Mouse (Mus musculus) erythroid progenitor cell, adult 5-6 weeks (primary cell): Measurements from ENCODE around the gene Slc25a18. TPM values are rescaled to one million over a fixed set of nuclear protein-coding genes. Genes with fewer than 3 reads are reported as not detected.

Experiments used
- ATAC-seq: replicated peaks from 2 replicates; pipeline ENCODE4 v1.8.0; 2016; ENCODE audit warnings: moderate number of reproducible peaks, mild to moderate bottlenecking, moderate TSS enrichment, inconsistent platforms; ENCODE audit not compliant: poor library complexity, low FRiP score, severe bottlenecking
- total RNA-seq, 2 experiments: library from RNA; stranded (forward) in 1 of 2; stranded (reverse) in 1 of 2; fragments of 150-400 nt in 1 of 2; fragments of 186-747, 209-891 nt in 1 of 2; gene quantifications; 2 replicates each; pipeline versions ENCODE4 v1.2.3 to v1.2.4; 2015 to 2017; ENCODE audit warnings: low replicate concordance in 2 of 2

Gene Slc25a18
- total RNA-seq, 2 experiments from 2014 or later = not detected

DNA sequence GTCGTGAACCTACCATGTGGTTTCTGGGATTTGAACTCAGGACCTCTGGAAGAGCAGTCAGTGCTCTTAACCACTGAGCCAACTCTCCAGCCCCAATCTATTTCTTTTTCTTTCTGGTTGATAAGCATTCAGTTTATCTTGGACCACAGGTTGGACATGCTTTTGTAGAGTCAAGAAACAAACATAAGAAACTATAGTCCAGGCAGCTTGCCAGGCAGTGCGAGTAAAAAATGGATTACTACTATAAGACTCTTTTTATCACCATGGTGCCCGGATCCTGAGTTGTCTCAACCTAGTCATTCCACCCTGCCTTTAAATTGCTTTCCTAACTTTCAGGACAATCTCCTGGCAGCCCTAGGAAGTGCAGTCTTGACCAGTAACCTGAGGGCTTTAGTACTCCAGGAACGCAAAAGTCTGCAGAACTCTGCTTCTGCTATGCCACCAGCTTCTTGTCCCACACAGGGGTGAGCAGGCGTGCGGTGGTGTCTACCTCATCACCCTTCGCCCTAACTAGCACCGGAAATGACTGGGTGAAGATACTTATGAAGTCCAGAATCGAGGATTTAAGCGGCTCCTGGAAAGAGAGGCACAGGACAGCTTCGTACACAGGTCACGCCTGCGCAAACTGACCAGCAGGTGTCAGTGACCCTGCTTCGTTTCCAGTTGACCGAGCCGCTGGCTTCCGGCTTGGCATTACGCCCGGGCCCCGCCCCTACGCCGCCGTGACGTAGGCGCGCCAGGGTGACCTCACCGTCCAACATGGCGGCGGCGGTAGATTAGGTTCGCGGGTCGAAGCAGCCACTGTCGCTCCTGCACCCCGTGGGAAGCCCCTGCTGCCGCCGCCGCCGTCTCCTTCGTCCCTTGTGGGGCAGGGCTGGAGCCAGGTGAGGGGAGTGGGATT lies 62.3 kb downstream of the Slc25a18 start, which contains the start of gene Bcl2l13:
Gene Bcl2l13 (plus strand): TSS at position 739 of the 901 bp plus-strand sequence.
- ATAC-seq = peak; percentile 83

DNA sequence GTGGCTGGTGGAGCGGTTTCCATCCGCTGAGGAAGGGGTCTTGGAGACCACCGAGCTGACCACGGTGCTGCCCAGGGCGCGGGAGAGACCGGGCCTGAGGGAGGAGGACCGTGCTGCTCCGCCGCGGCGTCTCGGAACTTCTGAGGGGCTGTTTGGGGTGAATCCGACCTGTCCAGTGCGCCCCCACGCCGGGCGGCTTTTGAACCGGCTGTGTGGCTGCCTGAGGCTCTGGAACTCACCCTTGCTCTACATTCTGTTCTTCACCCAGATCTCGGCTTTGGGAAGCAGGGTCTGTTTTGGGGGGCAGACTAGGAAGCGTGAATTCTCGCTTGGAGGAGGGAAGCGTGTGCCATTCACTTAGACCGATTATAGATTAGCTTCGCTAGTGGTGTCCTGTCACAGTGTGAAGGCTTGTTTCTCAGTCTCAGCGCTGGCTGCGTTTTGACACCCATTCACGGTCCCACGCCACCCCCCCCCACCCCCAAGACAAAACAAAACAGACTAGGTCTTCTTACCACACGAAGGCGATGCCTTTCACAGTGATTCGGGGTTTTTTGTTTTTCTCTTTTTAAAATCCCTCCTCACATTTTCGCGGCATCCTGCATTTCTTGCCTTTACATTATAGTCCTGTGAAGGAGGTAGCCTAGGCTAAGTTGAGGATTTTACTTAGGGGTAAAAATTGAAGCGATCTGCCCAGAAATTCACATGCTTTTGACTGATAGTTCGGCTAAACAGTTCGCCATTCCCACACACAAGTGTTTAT lies 63.2 kb downstream of the Slc25a18 start:
- ATAC-seq = 0 out of 2 replicates have a peak, but pooled peaks have one; percentile 13

DNA sequence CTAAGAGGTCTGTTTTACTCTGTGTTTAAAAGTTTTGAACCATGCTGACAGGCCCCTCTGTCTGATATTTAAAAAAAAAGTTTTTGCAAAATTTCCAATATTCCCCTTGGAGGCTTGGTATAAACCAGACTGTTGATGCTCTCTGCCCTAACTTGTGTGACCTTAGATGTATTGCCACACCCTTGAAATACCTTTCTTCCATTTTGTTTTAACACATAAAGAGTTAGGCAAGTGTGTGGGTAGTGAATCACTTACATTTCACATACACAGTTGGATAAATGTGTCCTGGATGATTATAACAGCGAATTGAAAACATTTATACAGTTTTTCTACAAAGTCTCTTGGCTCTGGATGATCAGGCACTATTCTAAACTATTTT lies 63.8 kb downstream of the Slc25a18 start:
- no peak for ATAC-seq

DNA sequence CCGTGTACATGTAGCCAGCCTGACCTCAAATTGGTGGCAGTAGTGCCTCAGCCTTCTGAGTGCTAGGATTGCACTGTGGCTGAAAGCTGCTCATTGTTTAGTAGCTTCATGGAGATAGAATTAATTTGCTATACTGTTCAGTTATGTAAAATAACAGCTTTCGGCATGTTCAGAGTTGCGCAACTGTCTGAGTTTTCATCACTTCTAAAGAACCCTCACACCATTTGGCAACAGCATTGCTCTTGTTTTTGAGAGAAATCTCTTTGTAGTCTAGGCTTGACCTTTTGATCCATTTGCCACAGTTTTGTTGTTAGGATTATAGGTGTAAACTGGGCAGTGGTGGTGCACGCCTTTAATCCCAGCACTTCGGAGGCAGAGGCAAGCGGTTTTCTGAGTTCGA lies 66.9 kb downstream of the Slc25a18 start:
- no peak for ATAC-seq

DNA sequence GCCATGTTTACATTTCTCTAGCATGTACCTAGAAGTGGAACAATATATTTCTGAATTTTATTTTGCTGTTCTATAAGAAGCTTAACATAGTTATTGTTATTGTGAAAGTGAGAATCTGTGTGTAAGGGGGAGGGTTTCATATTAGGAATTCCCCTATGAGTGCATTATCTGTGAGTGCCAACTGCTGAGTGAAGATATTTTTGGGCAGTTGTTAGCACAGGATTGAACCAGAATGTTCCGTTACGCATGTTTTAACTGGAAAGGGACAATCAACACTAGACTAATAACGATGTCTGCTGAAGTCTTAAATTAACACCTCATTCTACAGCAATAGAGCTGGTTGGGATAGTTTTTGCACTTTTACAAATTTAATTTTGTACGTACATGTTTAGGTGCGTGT lies 68.4 kb downstream of the Slc25a18 start:
- no peak; the same call in 1 of the 2 replicates for ATAC-seq

Other genes starting within 250 kb of the Slc25a18 start
- 2.1 and 4.0 TPM in 2 replicates for gene Hdhd5, start 242.3 kb upstream of the Slc25a18 start, total RNA-seq (2015; ENCODE audit: low replicate concordance)
- 3.4 and 9.1 TPM in 2 replicates for gene Hdhd5, start 242.3 kb upstream of the Slc25a18 start, total RNA-seq (2017; ENCODE audit: low replicate concordance)
- gene Cecr2, start 107.2 kb upstream of the Slc25a18 start, total RNA-seq (2015; ENCODE audit: low replicate concordance) = 66.0 and 83.0 TPM in 2 replicates
- gene Cecr2, start 107.2 kb upstream of the Slc25a18 start, total RNA-seq (2017; ENCODE audit: low replicate concordance) = 56.0 and 89.0 TPM in 2 replicates
- 87.2 and 135 TPM in 2 replicates for gene Atp6v1e1, start 49.2 kb downstream of the Slc25a18 start, total RNA-seq (2015; ENCODE audit: low replicate concordance)
- gene Atp6v1e1, start 49.2 kb downstream of the Slc25a18 start, total RNA-seq (2017; ENCODE audit: low replicate concordance) = 109 and 163 TPM in 2 replicates
- 41.8 and 60.8 TPM in 2 replicates for gene Bcl2l13, start 62.6 kb downstream of the Slc25a18 start, total RNA-seq (2015; ENCODE audit: low replicate concordance)
- gene Bcl2l13, start 62.6 kb downstream of the Slc25a18 start, total RNA-seq (2017; ENCODE audit: low replicate concordance) = 36.0 and 47.5 TPM in 2 replicates
- gene Bid, start 143.3 kb downstream of the Slc25a18 start, total RNA-seq (2015; ENCODE audit: low replicate concordance) = 9.6 and 11.5 TPM in 2 replicates
- 6.3 and 7.7 TPM in 2 replicates for gene Bid, start 143.3 kb downstream of the Slc25a18 start, total RNA-seq (2017; ENCODE audit: low replicate concordance)